Mouse (Mus musculus): ENCODE measurements around the gene Nt5c2. TPM values are rescaled to one million over a fixed set of nuclear protein-coding genes. Genes with fewer than 3 reads are reported as not detected.

Nt5c2 gene
- 55.1 and 64.1 TPM in 2 replicates for polyA plus RNA-seq (2014; fragmentation: Nextera tagmentation; extraction: Ambion mirVana)

DNA sequence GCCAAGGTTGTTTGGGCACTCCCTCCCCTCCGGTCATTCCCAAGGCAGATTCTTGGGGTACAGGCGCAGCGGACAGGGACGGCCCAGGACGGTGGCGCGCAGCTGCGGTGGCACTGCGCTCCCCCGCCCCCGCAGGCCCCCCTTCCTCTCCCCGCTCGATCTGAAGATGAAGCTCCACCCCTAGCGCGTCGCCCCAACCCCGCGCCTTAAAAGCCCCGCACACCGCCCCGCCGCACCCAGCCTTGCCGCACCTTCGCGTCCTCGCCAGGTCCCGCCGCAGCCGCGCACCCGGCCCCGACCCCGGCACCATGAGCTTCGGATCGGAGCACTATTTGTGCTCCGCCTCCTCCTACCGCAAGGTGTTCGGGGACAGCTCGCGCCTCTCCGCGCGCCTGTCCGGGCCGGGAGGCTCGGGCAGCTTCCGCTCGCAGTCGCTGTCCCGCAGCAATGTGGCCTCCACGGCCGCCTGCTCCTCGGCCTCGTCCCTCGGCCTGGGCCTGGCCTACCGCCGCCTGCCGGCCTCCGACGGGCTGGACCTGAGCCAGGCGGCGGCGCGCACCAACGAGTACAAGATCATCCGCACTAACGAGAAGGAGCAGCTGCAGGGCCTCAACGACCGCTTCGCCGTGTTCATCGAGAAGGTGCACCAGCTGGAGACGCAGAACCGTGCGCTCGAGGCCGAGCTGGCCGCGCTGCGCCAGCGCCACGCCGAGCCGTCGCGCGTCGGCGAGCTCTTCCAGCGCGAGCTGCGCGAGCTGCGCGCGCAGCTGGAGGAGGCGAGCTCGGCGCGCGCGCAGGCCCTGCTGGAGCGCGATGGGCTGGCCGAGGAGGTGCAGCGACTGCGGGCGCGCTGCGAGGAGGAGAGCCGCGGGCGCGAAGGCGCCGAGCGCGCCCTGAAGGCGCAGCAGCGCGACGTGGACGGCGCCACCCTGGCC, at the start of gene Nt5c2, which contains the start of gene Ina:
Nt5c2 (minus strand) TSS at position 707 of the 935 bp plus-strand sequence.
Ina (plus strand) TSS at position 252 of the 935 bp plus-strand sequence.
- no peak within 1 kb of the TSS for H3K27ac ChIP-seq (ENCODE audit: low read depth)
- peak within 1 kb of the TSS; percentile 71 for H3K4me2 ChIP-seq (ENCODE audit: low read length)
- H3K4me1 ChIP-seq (replicated peaks; ENCODE audit: control insufficient read depth, insufficient read depth, low read length): peaks cover 8% of the 10 kb centered on the region
- H3K27me3 ChIP-seq (replicated peaks; ENCODE audit: control insufficient read depth, insufficient read depth, low read length): peaks cover 62% of the 10 kb centered on the region
- ATAC-seq (replicated peaks; ENCODE audit: low FRiP score, low TSS enrichment, low read depth): peak; percentile 82
- peak within 1 kb of the TSS; percentile 39 for H3K4me3 ChIP-seq (ENCODE audit: low read depth, low read length)
- H3K9ac ChIP-seq (ENCODE audit: low read length): no peak within 1 kb of the TSS
- H3K36me3 ChIP-seq (ENCODE audit: control insufficient read depth, insufficient read depth, low read length): no peaks in the 10 kb centered on the region
- WGBS: under 1% methylated on average over 121 of the region's 124 CpGs
- DNase-seq (ENCODE audit: low spot score): peak; percentile 78
- H3K9me3 ChIP-seq (ENCODE audit: control insufficient read depth, low read length): no peaks in the 10 kb centered on the region

DNA sequence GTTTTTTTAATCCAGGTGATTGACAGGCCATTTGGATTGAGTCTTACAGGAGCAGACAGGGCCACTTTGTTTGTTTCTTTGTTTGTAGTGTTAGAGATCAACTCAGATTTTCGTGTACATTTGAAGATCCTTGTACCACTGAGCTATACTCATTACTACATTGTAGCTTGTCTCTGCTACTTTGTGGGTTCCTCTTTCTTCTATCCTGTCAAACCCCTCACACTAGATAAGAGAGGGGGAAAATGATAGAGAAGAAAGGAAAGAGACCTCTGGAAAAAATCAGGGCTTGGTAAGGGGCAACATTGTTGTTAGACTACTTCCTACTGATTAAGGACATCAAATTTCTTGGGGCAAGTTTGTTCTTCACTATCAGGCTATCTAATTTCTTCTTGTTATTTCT, 42.7 kb upstream of the Nt5c2 start:
- no peak overlapping the region for H3K27ac ChIP-seq (ENCODE audit: low read depth)
- ATAC-seq (replicated peaks; ENCODE audit: low FRiP score, low TSS enrichment, low read depth) (no peak), DNase-seq (ENCODE audit: low spot score) (no peak)
- H3K9me3 ChIP-seq (ENCODE audit: control insufficient read depth, low read length): no peaks in the 10 kb centered on the region
- H3K4me3 ChIP-seq (ENCODE audit: low read depth, low read length): no peak overlapping the region
- 86% methylated on average over 1 of the region's 1 CpGs for WGBS
- H3K4me2 ChIP-seq (ENCODE audit: low read length): no peak overlapping the region
- H3K36me3 ChIP-seq (ENCODE audit: control insufficient read depth, insufficient read depth, low read length): no peaks in the 10 kb centered on the region
- H3K4me1 ChIP-seq (replicated peaks; ENCODE audit: control insufficient read depth, insufficient read depth, low read length): no peaks in the 10 kb centered on the region
- H3K9ac ChIP-seq (ENCODE audit: low read length): no peak overlapping the region
- H3K27me3 ChIP-seq (replicated peaks; ENCODE audit: control insufficient read depth, insufficient read depth, low read length): no peaks in the 10 kb centered on the region

DNA sequence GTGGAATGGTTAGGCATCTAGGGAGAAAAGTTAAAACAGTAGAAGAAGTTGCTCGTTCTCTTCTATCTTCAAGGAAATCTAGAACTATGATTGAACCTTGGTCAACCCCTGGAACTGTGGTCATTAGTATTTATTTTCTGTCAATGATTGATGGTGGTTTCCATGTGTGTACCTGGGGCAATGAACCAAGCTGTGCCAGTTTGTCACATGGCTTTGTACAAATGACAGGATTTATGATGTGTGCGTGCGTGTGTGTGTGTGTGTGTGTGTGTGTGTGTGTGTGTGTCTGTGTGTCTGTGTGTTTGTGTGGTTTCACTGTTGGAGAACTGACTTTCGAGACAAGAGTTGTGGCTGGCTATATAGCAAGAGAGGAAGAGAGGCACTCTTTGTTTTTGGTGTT, 38.5 kb upstream of the Nt5c2 start:
- ATAC-seq (replicated peaks; ENCODE audit: low FRiP score, low TSS enrichment, low read depth) (peak; percentile 50; the same call in 1 of the 2 replicates), DNase-seq (ENCODE audit: low spot score) (no peak)
- no peaks in the 10 kb centered on the region for H3K36me3 ChIP-seq (ENCODE audit: control insufficient read depth, insufficient read depth, low read length)
- peaks cover 4% of the 10 kb centered on the region for H3K4me1 ChIP-seq (replicated peaks; ENCODE audit: control insufficient read depth, insufficient read depth, low read length)
- H3K9ac ChIP-seq (ENCODE audit: low read length): no peak overlapping the region
- no peaks in the 10 kb centered on the region for H3K9me3 ChIP-seq (ENCODE audit: control insufficient read depth, low read length)
- H3K27ac ChIP-seq (ENCODE audit: low read depth): 0 out of 2 replicates have a peak overlapping the region, but pooled peaks have one; percentile 22
- no peaks in the 10 kb centered on the region for H3K27me3 ChIP-seq (replicated peaks; ENCODE audit: control insufficient read depth, insufficient read depth, low read length)
- no peak overlapping the region for H3K4me2 ChIP-seq (ENCODE audit: low read length)
- 67% methylated on average over 4 of the region's 4 CpGs for WGBS
- H3K4me3 ChIP-seq (ENCODE audit: low read depth, low read length): no peak overlapping the region

DNA sequence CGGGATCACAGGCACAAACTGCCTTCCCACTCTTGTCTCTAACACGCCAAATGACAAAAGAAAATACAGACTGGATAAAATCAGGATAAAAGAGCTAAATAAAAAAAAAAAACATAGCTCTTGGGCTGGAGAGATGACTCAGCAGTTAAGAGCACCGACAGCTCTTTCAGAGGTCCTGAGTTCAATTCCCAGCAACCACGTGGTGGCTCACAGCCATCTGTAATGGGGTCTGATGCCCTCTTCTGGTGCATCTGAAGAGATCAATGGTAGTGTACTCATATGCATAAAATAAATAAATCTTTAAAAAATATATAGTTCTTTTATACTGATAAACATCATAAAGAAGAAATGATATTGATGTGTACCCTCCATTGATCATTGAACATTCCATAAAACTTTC, 38.0 kb upstream of the Nt5c2 start:
- no peaks in the 10 kb centered on the region for H3K9me3 ChIP-seq (ENCODE audit: control insufficient read depth, low read length)
- WGBS: 78% methylated on average over 4 of the region's 4 CpGs
- H3K27me3 ChIP-seq (replicated peaks; ENCODE audit: control insufficient read depth, insufficient read depth, low read length): no peaks in the 10 kb centered on the region
- ATAC-seq (replicated peaks; ENCODE audit: low FRiP score, low TSS enrichment, low read depth): no peak
- H3K4me3 ChIP-seq (ENCODE audit: low read depth, low read length): no peak overlapping the region
- peaks cover 4% of the 10 kb centered on the region for H3K4me1 ChIP-seq (replicated peaks; ENCODE audit: control insufficient read depth, insufficient read depth, low read length)
- 0 out of 2 replicates have a peak overlapping the region, but pooled peaks have one; percentile 16 for H3K27ac ChIP-seq (ENCODE audit: low read depth)
- DNase-seq (ENCODE audit: low spot score): no peak
- no peak overlapping the region for H3K4me2 ChIP-seq (ENCODE audit: low read length)
- H3K9ac ChIP-seq (ENCODE audit: low read length): no peak overlapping the region
- no peaks in the 10 kb centered on the region for H3K36me3 ChIP-seq (ENCODE audit: control insufficient read depth, insufficient read depth, low read length)

DNA sequence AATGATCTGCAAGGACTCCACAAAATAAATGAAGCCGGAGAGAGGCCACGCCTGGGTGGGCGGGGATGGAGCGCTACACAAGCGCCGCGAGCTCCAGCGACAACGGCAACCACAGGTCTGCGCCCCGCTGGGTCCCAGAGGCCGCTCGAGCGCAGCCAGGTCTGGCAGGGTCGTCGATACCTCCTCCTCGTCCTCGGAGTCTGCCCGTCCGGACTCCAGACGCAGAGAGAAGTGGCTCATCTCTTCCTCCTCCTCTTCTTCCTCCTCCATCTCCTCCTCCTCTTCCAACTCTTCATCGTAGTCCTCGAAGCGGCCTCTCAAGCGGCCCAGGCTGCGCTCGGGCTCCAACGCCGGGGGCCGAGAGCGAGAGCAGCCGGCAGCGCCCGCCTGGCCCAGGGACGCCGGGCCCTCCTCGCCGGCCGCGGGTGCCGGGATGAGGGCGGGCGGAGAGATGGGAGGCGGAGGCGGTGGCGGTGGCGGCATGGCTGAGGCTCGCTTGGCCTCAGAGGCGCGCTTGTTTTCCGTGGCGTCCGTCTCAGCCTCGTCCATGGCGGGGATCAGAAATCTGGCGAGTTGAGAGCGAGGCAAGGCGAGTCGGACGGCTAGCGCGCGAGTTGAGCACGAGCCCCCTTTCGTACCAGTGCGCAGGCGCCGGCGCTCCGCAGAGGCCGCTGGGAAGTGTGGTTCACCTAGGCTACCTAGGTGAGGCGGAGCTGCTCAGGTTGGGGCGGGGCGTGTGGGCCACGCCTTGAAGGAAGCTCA, 35.5 kb upstream of the Nt5c2 start, which contains the start of gene Pcgf6:
Pcgf6 (minus strand) TSS at position 636 of the 762 bp plus-strand sequence.
- DNase-seq (ENCODE audit: low spot score): peak; percentile 87
- Histone ChIP-seq H3K4me3 (ENCODE audit: low read depth, low read length) (peak within 1 kb of the TSS; percentile 89), H3K36me3 (ENCODE audit: control insufficient read depth, insufficient read depth, low read length) (peaks cover 15% of the 10 kb centered on the region; the same call in 1 of the 2 replicates), H3K9me3 (ENCODE audit: control insufficient read depth, low read length) (no peaks in the 10 kb centered on the region), H3K9ac (ENCODE audit: low read length) (peak within 1 kb of the TSS; percentile 77), H3K4me1 (replicated peaks; ENCODE audit: control insufficient read depth, insufficient read depth, low read length) (peaks cover 4% of the 10 kb centered on the region), H3K27ac (ENCODE audit: low read depth) (peak within 1 kb of the TSS; percentile 89), H3K4me2 (ENCODE audit: low read length) (peak within 1 kb of the TSS; percentile 77), H3K27me3 (replicated peaks; ENCODE audit: control insufficient read depth, insufficient read depth, low read length) (no peaks in the 10 kb centered on the region)
- ATAC-seq (replicated peaks; ENCODE audit: low FRiP score, low TSS enrichment, low read depth): peak; percentile 87
- under 1% methylated on average over 74 of the region's 75 CpGs for WGBS

DNA sequence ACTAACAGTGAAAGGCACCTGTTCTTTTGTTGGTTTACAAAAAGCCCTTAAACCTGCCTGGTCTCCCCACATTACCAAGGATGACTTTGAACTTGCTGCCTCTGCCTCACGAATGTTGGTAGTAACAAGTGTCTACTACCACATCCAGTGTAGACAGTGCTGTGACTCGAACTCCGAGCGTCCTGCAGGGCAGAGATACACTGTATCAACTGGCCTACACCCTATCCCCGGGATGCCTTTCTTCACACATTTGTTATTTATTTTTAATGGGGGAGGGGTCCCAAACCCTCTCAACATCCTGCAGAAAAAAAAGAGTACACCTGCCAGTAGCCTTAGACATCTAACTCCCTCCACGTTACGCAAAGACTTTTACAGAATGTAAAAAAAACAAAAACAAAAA, 34.9 kb upstream of the Nt5c2 start:
- H3K9me3 ChIP-seq (ENCODE audit: control insufficient read depth, low read length): no peaks in the 10 kb centered on the region
- no peak for DNase-seq (ENCODE audit: low spot score)
- H3K4me3 ChIP-seq (ENCODE audit: low read depth, low read length): peak overlapping the region; percentile 89
- H3K4me2 ChIP-seq (ENCODE audit: low read length): peak overlapping the region; percentile 77
- no peak; the same call in 1 of the 2 replicates for ATAC-seq (replicated peaks; ENCODE audit: low FRiP score, low TSS enrichment, low read depth)
- H3K27me3 ChIP-seq (replicated peaks; ENCODE audit: control insufficient read depth, insufficient read depth, low read length): no peaks in the 10 kb centered on the region
- H3K9ac ChIP-seq (ENCODE audit: low read length): peak overlapping the region; percentile 77
- no peak overlapping the region for H3K27ac ChIP-seq (ENCODE audit: low read depth)
- WGBS: 6% methylated on average over 7 of the region's 7 CpGs
- peaks cover 20% of the 10 kb centered on the region; the same call in 1 of the 2 replicates for H3K36me3 ChIP-seq (ENCODE audit: control insufficient read depth, insufficient read depth, low read length)
- peaks cover 4% of the 10 kb centered on the region for H3K4me1 ChIP-seq (replicated peaks; ENCODE audit: control insufficient read depth, insufficient read depth, low read length)

DNA sequence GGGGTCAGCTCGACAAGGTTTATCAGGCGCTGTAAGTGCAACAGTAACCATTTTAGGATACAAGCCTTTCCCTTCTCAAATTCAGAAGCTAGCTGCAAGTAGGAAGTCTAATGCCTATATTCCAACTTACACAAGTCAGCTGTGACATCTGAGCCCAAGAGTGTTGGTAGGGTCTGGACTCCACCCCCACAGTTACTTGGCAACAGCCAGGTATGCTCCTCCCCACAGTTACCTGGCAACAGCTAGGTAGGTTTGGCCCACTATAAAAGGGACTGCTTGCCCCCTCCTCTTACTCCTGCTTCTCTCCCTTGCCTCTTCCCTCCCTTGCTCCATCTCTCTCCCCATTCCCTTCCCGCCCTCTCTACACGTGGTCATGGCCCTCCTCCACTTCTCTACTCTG, 34.1 kb upstream of the Nt5c2 start:
- H3K4me2 ChIP-seq (ENCODE audit: low read length): peak overlapping the region; percentile 77
- peaks cover 4% of the 10 kb centered on the region for H3K4me1 ChIP-seq (replicated peaks; ENCODE audit: control insufficient read depth, insufficient read depth, low read length)
- DNase-seq (ENCODE audit: low spot score) (no peak), ATAC-seq (replicated peaks; ENCODE audit: low FRiP score, low TSS enrichment, low read depth) (no peak)
- peaks cover 24% of the 10 kb centered on the region; the same call in 1 of the 2 replicates for H3K36me3 ChIP-seq (ENCODE audit: control insufficient read depth, insufficient read depth, low read length)
- no peaks in the 10 kb centered on the region for H3K27me3 ChIP-seq (replicated peaks; ENCODE audit: control insufficient read depth, insufficient read depth, low read length)
- no peaks in the 10 kb centered on the region for H3K9me3 ChIP-seq (ENCODE audit: control insufficient read depth, low read length)
- WGBS: 63% methylated on average over 4 of the region's 4 CpGs
- no peak overlapping the region for H3K27ac ChIP-seq (ENCODE audit: low read depth)
- H3K4me3 ChIP-seq (ENCODE audit: low read depth, low read length): no peak overlapping the region
- no peak overlapping the region for H3K9ac ChIP-seq (ENCODE audit: low read length)

DNA sequence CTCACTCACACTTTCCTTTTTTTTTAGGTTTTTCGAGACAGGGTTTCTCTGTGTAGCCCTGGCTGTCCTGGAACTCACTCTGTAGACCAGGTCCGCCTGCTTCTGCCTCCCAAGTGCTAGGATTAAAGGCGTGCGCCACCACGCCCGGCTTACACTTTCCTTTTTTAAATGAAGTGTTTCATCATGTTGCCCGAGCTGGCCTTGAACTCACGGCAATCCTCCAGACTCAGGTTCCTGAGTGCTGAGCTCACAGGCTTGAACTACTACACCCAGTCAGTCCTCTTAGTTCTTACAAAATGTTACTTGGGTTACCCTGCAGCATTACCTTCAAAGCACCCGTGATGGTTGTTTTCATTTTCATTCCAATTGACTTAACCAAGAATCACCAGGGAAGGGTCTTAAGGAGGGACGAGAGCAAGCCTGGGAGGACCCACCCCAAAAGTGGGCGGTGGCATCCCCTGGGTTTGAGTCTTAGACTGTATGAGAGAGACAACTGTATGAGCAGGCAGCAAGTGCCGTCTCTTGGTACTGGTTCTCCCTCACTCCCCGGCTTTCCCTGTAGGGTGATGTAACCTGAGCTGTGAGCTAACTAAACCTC, 32.4 kb upstream of the Nt5c2 start:
- DNase-seq (ENCODE audit: low spot score) (no peak), ATAC-seq (replicated peaks; ENCODE audit: low FRiP score, low TSS enrichment, low read depth) (no peak)
- Histone ChIP-seq H3K4me2 (ENCODE audit: low read length) (no peak overlapping the region), H3K9me3 (ENCODE audit: control insufficient read depth, low read length) (no peaks in the 10 kb centered on the region), H3K9ac (ENCODE audit: low read length) (no peak overlapping the region), H3K27me3 (replicated peaks; ENCODE audit: control insufficient read depth, insufficient read depth, low read length) (no peaks in the 10 kb centered on the region), H3K4me3 (ENCODE audit: low read depth, low read length) (no peak overlapping the region), H3K4me1 (replicated peaks; ENCODE audit: control insufficient read depth, insufficient read depth, low read length) (peaks cover 4% of the 10 kb centered on the region), H3K36me3 (ENCODE audit: control insufficient read depth, insufficient read depth, low read length) (peaks cover 24% of the 10 kb centered on the region; the same call in 1 of the 2 replicates), H3K27ac (ENCODE audit: low read depth) (no peak overlapping the region)
- 85% methylated on average over 13 of the region's 13 CpGs for WGBS
